Mouse (Mus musculus) layer of hippocampus, adult 18-20 months (tissue): ENCODE measurements around the gene Wwc1. TPM values are rescaled to one million over a fixed set of nuclear protein-coding genes. Genes with fewer than 3 reads are reported as not detected.
"Not testable (repeated sequence)": the region's sequence is repeated elsewhere in the genome, so short reads cannot be mapped to it uniquely, and the experiment has no call there.

ENCODE experiments used
- DNase-seq, 2 experiments: peaks; one replicate each; pipeline ENCODE4 v3.0.0; 2022; ENCODE audit warnings: low spot score in 2 of 2
- total RNA-seq, 2 experiments: library from RNA; stranded (reverse); gene quantifications; 2 replicates each; pipeline ENCODE4 v1.2.3; 2021

The Wwc1 gene
- total RNA-seq, 2 experiments from 2014 or later, result 99.4 to 107 TPM

- DNase-seq, result no peak
Observed at GRCm38 (mm10) chr11:35892293-35892692, 88.0 kb downstream of the Wwc1 start.

GRCm38 (mm10) chr11:35888790-35889189 lies 91.5 kb downstream of the Wwc1 start:
- DNase-seq, result no peak

DNA sequence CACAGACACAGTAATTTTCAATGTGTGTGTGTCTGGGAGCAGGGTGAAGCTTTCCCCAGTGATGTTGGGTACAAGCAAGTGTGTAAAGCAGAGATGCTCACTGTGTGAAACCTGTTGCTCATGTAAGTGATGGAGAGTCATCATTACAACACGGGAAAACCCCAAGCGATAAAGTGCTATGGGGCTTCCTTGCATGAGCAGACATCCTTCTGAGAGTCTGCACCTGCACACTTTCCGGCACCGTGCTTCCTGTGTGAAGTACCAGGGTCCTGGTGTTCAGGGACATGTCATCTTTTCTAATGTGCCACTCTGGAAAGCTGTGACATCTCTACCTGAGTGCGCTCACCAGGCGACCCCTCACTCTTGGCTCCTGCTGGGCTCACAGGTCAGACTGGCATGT lies 97.5 kb downstream of the Wwc1 start:
- DNase-seq, result no peak

DNA sequence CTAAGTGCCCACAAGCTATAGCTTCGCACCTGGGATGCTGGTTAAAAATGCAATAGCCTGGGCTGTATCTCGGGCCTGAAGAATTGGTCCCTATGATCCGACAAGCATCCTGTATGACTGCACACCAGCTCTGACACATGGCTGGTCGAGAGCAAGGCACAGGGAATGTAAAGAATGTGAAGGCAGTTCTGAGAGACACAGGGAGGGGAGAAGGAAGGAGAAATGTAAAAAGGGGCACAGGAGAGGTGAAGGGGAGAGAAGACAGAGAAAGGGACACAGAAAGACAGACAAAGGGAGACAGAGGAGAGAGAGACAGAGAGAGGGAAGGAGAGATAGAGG lies 101.8 kb downstream of the Wwc1 start:
- no peak for DNase-seq

DNA sequence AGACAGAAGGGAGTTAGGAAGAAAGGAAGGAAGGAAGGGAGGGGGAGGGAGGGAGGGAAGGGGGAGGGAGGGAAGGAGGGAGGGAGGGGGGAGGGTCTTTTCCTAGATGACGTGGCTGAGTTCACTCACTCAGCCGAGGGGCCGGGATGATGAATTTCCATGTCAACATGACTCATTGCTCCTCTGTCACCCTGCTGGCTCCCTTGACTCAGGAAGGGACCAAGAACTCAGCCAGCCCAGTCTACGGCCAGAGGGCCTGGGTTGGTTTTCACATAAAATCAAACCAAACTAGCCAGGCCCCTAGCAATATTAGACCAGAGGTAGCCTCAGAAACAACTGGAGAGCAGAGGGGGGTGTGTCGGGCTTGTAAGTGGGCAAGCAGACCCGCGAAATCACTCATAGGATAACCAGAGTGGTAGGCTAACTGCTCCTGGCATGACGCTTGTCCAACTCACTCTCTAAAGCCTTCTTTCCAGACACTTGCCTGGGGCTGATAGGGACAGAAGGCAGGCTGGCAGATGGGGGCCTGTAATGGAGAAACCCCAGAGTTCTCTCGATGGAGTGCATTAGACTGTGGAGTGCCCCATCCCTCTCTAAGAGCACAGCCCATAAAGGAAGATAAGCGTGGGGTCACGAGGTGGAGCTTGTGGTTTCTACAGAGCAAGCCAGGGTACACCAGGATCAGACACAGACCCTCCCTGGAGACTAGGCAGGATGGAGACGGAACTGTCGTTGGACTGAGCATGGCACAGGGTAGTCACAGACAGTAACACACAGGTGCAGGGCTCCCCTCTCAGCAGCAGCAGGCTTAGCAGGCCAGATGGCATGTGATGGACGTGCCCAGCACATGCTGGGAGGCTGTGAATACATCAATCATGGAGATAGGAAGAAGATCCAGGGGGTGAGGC lies 102.4 kb downstream of the Wwc1 start:
- DNase-seq, result no peak

- DNase-seq, result no peak
Observed at GRCm38 (mm10) chr11:35873624-35874244, 106.6 kb downstream of the Wwc1 start.

GRCm38 (mm10) chr11:35870961-35871360 lies 109.4 kb downstream of the Wwc1 start:
- DNase-seq, result no peak

DNA sequence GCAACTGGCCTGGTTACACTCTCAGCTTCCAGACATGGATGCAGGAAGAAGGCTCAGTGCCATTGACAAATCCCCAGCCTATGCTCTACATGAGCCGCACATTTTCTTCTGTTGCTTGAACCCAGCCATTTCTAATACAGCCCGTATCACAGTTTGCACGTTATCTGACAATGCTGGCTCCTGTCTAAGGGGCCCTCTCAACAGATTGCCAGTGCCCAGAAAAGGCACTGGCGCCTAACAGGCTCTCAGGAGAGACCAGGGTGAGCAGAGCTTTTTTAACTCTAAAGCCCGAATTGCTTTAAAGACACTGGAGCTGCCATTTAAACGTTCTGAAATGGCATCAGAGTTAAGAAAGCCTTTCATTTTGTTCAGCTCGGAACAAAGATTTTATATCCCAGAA lies 114.2 kb downstream of the Wwc1 start:
- DNase-seq, result no peak

DNA sequence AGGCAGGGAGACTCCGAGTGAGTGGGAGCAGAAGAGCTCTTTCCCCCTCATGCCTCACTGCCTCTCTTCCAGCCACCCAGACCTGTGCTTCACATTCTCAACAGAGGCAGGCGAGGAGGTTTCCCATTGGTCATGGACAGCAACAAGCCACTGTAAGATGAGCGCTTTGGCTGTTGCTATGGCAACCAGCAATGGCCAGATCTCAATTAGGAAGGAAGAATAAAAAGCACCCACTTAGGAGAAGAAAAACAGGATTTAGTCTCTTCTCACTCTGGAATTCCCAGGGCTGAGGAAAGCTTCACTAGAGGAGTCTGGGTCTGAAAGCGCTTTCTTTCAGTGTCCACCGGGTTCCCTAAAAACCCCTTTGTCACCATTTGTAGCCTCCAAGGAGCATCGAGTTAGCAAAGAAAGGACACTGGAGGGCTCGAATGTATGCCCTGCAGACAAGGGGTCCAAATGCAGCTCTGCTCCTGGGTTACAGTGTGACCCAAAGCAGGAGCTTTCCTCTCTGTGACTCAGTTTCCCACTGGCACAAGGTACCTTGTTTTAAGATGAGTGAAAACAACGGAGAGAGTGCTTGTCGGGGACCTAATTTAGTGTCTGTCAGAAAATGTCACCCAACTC lies 115.2 kb downstream of the Wwc1 start:
- peak; percentile 62 to 77 for DNase-seq

- no peak for DNase-seq
Observed at GRCm38 (mm10) chr11:35863653-35864052, 116.7 kb downstream of the Wwc1 start.

- peak in 1 of 2 experiments; percentile 62 for DNase-seq
Observed at GRCm38 (mm10) chr11:35857395-35858067, 122.8 kb downstream of the Wwc1 start.

GRCm38 (mm10) chr11:35856359-35857040 lies 123.8 kb downstream of the Wwc1 start:
- peak; percentile 64 to 77 for DNase-seq

- DNase-seq, result peak in 1 of 2 experiments; percentile 44
Observed at GRCm38 (mm10) chr11:35855567-35855966, 124.8 kb downstream of the Wwc1 start.

DNA sequence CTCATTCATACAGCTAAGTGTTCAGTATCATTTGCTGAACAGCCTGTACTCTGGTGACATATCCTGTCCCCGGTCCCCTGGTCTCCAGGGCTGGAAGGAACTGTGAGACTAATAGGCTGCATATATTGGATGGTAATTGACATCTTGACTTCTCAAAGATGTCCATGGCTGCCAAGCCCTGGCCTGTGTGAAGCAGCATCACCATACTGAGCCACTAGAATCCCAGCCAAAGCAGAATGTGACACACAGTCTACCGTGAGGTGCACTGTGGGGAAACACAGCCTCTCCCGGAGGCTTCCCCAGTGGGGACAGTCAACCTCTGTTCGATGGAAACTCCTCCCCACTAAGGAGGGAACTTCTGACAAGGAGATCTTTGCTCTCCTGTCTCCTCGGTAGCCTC lies 125.4 kb downstream of the Wwc1 start:
- DNase-seq, result no peak

- no peak for DNase-seq
Observed at GRCm38 (mm10) chr11:35853651-35854050, 126.7 kb downstream of the Wwc1 start.

- peak in 1 of 2 experiments; percentile 68 for DNase-seq
Observed at GRCm38 (mm10) chr11:35852731-35853130, 127.6 kb downstream of the Wwc1 start.

DNA sequence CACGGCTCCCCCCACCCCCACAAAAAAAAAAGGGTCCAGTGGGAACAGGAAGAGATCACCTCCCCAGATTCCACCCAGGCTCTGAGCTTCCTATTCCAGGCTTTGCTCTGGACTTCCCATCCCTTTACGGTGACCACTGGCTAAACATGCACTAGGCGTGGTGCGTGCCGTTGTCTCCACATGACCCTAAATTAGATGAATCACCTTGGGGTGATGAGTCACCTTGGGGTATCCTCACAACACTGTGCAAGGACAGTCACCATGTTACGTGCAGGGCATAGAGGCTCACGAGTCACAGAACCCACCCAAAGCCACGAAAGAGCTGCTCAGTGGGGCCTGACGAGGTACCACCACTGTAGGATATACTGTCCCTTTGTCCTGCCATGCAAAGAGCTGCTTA lies 136.0 kb downstream of the Wwc1 start:
- DNase-seq, result no peak

DNA sequence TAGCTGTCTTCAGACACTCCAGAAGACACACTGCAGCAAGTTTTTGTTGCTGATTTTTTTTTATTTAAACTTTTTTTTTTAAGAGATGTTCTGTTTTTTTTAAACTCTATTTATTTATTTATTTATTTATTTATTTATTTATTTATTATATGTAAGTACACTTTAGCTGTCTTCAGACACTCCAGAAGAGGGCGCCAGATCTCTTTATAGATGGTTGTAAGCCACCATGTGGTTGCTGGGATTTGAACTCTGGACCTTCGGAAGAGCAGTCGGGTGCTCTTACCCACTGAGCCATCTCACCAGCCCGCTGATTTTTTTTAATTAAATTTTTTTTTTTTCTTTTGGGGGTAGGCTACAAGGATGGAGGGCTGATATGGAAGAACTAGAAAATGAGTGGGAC lies 137.8 kb downstream of the Wwc1 start:
- not testable (repeated sequence) for DNase-seq

GRCm38 (mm10) chr11:35841738-35842325 lies 138.5 kb downstream of the Wwc1 start:
- DNase-seq, result no peak

DNA sequence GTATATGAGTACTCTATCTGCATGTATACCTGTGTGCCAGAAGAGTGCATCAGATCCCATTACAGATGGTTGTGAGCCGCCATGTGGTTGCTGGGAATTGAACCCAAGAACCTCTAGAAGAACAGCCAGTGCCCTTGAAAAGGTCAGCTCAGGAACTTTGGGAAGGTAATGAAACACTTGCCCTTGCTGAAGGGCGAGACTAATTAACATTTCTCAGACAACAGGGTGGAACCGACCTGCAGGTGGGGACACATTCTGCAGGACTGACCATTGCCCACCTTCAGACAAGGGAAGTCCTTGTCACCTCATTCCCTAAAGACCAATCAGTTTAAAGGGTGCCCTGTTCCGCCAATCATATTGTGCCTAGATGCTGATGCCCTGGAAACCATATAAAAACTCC lies 139.5 kb downstream of the Wwc1 start:
- DNase-seq, result not testable (repeated sequence)

- no peak for DNase-seq
Observed at GRCm38 (mm10) chr11:35840282-35840681, 140.0 kb downstream of the Wwc1 start.
